Mouse (Mus musculus) liver, postnatal 0 days (tissue): ENCODE results near the gene Slc16a11. TPM values are rescaled to one million over a fixed set of nuclear protein-coding genes. Genes with fewer than 3 reads are reported as not detected.
"Not testable (repeated sequence)": the region's sequence is repeated elsewhere in the genome, so short reads cannot be mapped to it uniquely, and the experiment has no call there.

Experiments
- ATAC-seq: fragments of 200-750 bp; cut with Nextera tagmentation; 2 replicates; pipeline ENCODE4 v1.8.0; 2017; ENCODE audit warnings: mild to moderate bottlenecking, moderate library complexity
- DNase-seq: peaks from one replicate; pipeline ENCODE4 v3.0.0-alpha.2; 2016
- H3K27ac ChIP-seq: fragments of 300-500 bp; sonication (generic); 2 replicates; pipeline ENCODE4 v1.5.1; 2014; ENCODE audit warnings: antibody characterized with exemption, moderate library complexity, mild to moderate bottlenecking, low read depth
- H3K27me3 ChIP-seq: fragments of 300-500 bp; sonication (generic); 2 replicates; pipeline ENCODE4 v1.6.1; 2014; ENCODE audit warnings: low read length, control low read depth, mixed read lengths; ENCODE audit not compliant: insufficient read depth
- H3K36me3 ChIP-seq: fragments of 300-500 bp; sonication (generic); replicated peaks from 2 replicates; pipeline ENCODE4 v1.6.1; 2014; ENCODE audit warnings: mild to moderate bottlenecking, control low read depth, low read length, moderate library complexity, mixed read lengths; ENCODE audit not compliant: insufficient read depth
- H3K4me1 ChIP-seq: fragments of 300-500 bp; sonication (generic); 2 replicates; pipeline ENCODE4 v1.6.1; 2014; ENCODE audit warnings: antibody characterized with exemption, mild to moderate bottlenecking, control low read depth; ENCODE audit not compliant: insufficient read depth
- H3K4me2 ChIP-seq: fragments of 300-500 bp; sonication (generic); 2 replicates; pipeline ENCODE4 v1.6.1; 2014; ENCODE audit warnings: low read depth, mild to moderate bottlenecking, low read length, moderate library complexity, mixed read lengths
- H3K4me3 ChIP-seq: fragments of 300-500 bp; sonication (generic); 2 replicates; pipeline ENCODE4 v1.5.1; 2014; ENCODE audit warnings: low read depth, low read length
- H3K9ac ChIP-seq: fragments of 300-500 bp; sonication (generic); replicated peaks from 2 replicates; pipeline ENCODE4 v1.6.1; 2014; ENCODE audit warnings: mild to moderate bottlenecking, moderate library complexity
- H3K9me3 ChIP-seq: fragments of 300-500 bp; sonication (generic); 2 replicates; pipeline ENCODE4 v1.6.1; 2016; ENCODE audit warnings: mild to moderate bottlenecking, control low read depth, low read length, mixed read lengths
- CTCF ChIP-seq: sonication (generic); IDR thresholded peaks from 2 replicates; pipeline ENCODE4 v1.5.1; 2016; ENCODE audit warnings: antibody characterized with exemption, low read depth
- EP300 ChIP-seq: IDR thresholded peaks from 2 replicates; pipeline ENCODE4 v1.6.1; 2016; ENCODE audit warnings: antibody characterized with exemption, low read depth, mild to moderate bottlenecking
- WGBS: fragments of 180-500 bp; shearing (Covaris S2); extraction: QIAGEN DNeasy Blood & Tissue Kit; methylation state at CpG from one replicate; pipeline ENCODE4 v1.1.7; 2014; ENCODE audit not compliant: insufficient replicate concordance; 5-methylcytosine and 5-hydroxymethylcytosine counted together
- polyA plus RNA-seq: library from polyadenylated mRNA; unstranded; fragments of >200 nt; fragmentation: Nextera tagmentation; extraction: Ambion mirVana; gene quantifications from 2 replicates; pipeline ENCODE4 v1.2.1, GENCODE M21; 2015

The Slc16a11 gene
- 1.4 and 1.8 TPM in 2 replicates for polyA plus RNA-seq

DNA sequence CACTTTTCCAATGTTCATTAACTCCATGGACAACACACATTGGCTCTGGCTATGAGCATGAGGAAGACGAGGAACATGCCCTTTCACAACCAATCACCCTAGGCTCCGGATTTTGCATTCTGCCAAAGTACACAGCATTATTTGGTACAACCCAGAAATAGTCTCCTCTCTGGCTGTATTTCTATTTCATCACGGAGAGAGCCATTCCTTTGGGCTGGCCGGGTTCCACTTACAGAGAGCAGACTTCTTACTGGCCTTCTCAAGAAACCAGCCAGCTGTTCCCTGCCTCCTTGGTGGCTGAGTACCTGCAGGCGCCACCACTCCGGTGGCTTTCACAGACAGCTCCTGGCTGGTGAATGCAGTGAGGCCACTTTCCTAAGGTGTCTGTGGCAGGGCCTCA is at the start of gene Slc16a11:
Slc16a11 (plus strand) TSS at position 330 of the 400 bp plus-strand sequence.
- Histone ChIP-seq H3K4me3 (peak within 1 kb of the TSS; percentile 32; the same call in 1 of the 2 replicates), H3K27me3 (peaks cover 35% of the 10 kb centered on the region), H3K4me2 (peak within 1 kb of the TSS; percentile 64), H3K4me1 (peaks cover 16% of the 10 kb centered on the region), H3K27ac (no peak within 1 kb of the TSS), H3K36me3 (no peaks in the 10 kb centered on the region), H3K9me3 (no peaks in the 10 kb centered on the region), H3K9ac (no peak within 1 kb of the TSS)
- DNase-seq (no peak), ATAC-seq (no peak)
- TF ChIP-seq EP300 (no peak), CTCF (no peak)
- 70% methylated on average over 6 of the region's 6 CpGs for WGBS

DNA sequence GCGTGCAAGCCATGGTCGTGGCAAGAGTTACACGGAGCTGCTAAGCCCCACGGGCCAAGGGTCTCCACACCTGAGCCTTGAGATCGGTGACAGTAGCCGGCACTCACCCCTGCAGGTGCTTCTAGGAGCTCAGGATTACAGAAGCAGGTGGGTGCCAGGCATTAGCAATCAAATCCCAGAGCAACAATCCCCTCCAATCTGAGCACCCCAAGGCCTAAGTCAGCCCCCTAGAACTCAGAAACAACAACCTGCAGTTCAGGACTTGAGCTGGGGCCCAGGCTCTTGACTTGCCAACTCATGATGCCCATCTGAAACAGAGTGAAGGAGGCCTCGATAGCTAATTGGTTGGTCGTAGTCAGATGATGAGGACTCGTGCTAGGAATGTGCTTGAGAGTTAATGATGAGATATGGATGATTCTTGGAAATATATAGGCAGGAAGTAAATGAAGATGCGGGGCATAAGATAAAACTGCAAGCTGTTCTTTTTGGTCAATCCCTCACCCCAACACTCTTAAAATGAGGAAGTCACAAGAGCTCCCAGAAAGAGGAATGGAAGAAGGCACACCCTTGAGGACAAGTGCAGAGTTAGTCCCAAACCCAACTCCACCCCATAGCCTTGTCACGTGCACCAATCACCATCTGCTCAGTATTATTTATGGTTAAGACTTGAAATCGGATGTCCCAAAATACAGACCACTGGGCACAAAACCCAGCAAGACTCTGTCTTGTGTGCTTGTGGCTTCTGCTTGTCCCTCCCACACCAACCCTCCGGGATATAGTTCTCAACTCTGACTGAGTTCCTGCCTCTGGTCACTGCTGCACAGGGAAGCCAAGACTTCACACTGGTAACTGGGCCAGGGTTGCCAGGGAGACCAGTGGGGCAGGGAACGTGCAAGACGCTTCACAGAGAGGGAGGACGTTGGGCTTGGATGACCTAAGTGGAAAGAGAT is 46.3 kb upstream of the Slc16a11 start:
- H3K36me3 ChIP-seq = no peaks in the 10 kb centered on the region
- H3K9me3 ChIP-seq = no peaks in the 10 kb centered on the region
- no peaks in the 10 kb centered on the region for H3K27me3 ChIP-seq
- ATAC-seq = peak; percentile 47; the same call in 1 of the 2 replicates
- DNase-seq = no peak
- no peak overlapping the region for H3K27ac ChIP-seq
- 50% methylated on average over 16 of the region's 16 CpGs for WGBS
- H3K9ac ChIP-seq = no peak overlapping the region
- no peak overlapping the region for H3K4me3 ChIP-seq
- no peaks in the 10 kb centered on the region for H3K4me1 ChIP-seq
- no peak overlapping the region for H3K4me2 ChIP-seq
- TF ChIP-seq CTCF (no peak), EP300 (no peak)

DNA sequence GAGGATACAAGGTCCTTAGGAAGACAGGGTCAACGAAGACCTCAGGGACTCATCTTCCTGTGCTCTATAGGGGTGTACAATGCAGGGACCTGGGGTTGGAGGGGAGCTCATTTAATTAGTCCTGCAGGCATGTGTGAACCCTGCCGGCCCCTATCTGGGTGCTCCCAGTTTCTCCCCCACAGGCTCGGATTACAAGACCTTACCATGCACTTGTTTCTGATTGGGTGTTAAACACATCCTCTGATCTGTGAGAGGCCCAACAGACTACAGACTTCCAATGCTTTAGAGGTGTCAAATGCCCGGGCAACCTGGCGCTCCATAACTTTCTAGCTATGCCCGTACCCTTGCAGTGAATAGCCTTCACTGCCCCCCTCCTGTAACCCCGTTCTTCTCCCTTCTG is 44.4 kb upstream of the Slc16a11 start:
- H3K4me3 ChIP-seq = no peak overlapping the region
- no peaks in the 10 kb centered on the region for H3K9me3 ChIP-seq
- no peaks in the 10 kb centered on the region for H3K4me1 ChIP-seq
- TF ChIP-seq CTCF (no peak), EP300 (no peak)
- no peak for DNase-seq
- no peak overlapping the region for H3K9ac ChIP-seq
- H3K4me2 ChIP-seq = no peak overlapping the region
- H3K27ac ChIP-seq = no peak overlapping the region
- H3K27me3 ChIP-seq = no peaks in the 10 kb centered on the region
- WGBS = 64% methylated on average over 7 of the region's 7 CpGs
- H3K36me3 ChIP-seq = no peaks in the 10 kb centered on the region
- ATAC-seq = no peak

DNA sequence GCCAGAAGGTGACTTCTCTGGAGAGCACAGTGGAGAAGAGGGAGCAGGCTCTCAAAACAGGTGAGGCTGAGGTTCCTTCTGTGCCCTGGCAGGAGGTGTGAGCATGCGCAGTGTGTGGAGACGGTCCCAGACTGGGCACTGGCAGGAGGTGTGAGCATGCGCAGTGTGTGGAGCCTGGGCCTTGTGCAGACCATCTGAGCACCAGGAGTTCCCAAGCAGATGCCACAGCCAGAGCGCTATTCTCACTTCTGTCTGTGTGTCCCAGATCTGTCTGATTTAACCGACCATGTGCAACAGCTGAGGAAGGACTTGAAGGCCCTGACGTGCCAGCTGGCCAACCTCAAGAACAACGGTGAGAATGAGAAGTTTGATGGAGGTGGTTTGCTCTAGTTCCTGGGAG is 43.1 kb upstream of the Slc16a11 start:
- WGBS = 79% methylated on average over 7 of the region's 7 CpGs
- not testable (repeated sequence) for H3K4me3 ChIP-seq, H3K9ac ChIP-seq, DNase-seq, H3K4me1 ChIP-seq, H3K4me2 ChIP-seq, H3K36me3 ChIP-seq, H3K27ac ChIP-seq, ATAC-seq, H3K27me3 ChIP-seq, H3K9me3 ChIP-seq

DNA sequence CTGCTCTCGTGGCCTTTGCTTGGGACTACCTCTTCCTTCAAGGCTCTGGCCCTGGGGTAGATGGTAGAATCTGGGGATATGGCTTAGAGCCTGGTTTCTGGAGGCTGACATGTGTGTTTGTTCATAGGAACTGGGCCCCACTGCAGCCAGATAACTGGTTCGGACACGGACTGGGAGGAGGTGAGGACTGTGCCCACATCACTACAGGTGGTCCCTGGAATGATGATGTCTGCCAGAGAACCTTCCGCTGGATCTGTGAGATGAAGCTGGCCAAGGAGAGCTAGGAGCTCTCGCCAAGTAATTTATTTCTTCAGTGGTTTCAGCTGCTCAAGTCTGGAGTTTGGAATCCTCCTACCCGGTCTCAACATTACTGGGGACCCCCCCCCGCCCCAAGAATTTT is 42.3 kb upstream of the Slc16a11 start:
- Histone ChIP-seq H3K9me3 (no peaks in the 10 kb centered on the region), H3K4me1 (no peaks in the 10 kb centered on the region), H3K36me3 (no peaks in the 10 kb centered on the region), H3K4me3 (no peak overlapping the region), H3K27me3 (no peaks in the 10 kb centered on the region), H3K9ac (no peak overlapping the region), H3K27ac (no peak overlapping the region), H3K4me2 (no peak overlapping the region)
- 80% methylated on average over 7 of the region's 7 CpGs for WGBS
- no peak for DNase-seq
- TF ChIP-seq CTCF = no peak
- TF ChIP-seq EP300 = no peak
- ATAC-seq = no peak

DNA sequence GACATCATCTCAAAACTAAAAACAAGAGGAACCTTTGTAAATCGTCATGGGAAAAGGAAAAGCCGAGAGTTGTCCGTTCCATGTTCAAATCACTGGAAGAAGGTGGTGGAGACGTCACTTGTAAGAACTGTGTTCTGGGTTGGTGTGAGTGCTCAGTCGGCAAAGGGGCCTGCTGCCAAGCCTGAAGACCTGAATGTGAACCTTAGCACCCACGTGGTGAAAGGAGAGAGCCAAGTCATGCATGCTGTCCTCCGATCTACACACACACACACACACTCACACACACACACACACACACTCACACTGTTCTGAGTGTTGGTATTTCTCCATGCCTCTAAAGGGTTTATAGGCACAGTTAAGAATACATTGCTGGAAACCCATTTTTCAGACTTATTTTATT is 41.4 kb upstream of the Slc16a11 start:
- Histone ChIP-seq H3K36me3 (no peaks in the 10 kb centered on the region), H3K27ac (no peak overlapping the region), H3K4me3 (no peak overlapping the region), H3K27me3 (no peaks in the 10 kb centered on the region), H3K4me1 (no peaks in the 10 kb centered on the region), H3K9ac (no peak overlapping the region), H3K4me2 (no peak overlapping the region), H3K9me3 (no peaks in the 10 kb centered on the region)
- DNase-seq (no peak), ATAC-seq (no peak)
- TF ChIP-seq EP300 (no peak), CTCF (no peak)
- WGBS = 71% methylated on average over 7 of the region's 7 CpGs
